Mouse (Mus musculus): ENCODE data around the gene Cubn. TPM values are rescaled to one million over a fixed set of nuclear protein-coding genes. Genes with fewer than 3 reads are reported as not detected.

Cubn gene
- polyA plus RNA-seq (2017; shearing (Covaris generic)): not detected

DNA sequence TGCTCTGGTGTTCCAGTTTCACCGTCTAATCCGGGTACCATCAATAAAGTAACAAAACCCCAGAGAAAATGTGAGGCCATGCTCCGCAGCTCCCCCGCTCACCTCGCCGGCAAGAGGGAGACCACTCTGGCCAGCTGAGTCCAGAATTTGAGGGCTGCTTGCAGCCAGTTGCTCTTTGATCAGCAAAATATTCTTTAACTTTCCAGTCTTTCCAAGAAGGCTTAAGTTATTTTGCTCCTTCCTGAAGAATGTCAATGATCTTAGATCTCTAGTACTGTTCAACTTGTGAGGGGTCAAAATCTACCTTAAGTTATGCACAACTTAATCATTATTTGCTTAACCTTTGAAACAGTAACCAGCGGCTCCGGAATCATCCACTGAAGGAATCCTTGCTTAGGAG lies at the start of gene Cubn:
TSS of gene Cubn (minus strand) at position 80 of the 400 bp plus-strand sequence.

DNA sequence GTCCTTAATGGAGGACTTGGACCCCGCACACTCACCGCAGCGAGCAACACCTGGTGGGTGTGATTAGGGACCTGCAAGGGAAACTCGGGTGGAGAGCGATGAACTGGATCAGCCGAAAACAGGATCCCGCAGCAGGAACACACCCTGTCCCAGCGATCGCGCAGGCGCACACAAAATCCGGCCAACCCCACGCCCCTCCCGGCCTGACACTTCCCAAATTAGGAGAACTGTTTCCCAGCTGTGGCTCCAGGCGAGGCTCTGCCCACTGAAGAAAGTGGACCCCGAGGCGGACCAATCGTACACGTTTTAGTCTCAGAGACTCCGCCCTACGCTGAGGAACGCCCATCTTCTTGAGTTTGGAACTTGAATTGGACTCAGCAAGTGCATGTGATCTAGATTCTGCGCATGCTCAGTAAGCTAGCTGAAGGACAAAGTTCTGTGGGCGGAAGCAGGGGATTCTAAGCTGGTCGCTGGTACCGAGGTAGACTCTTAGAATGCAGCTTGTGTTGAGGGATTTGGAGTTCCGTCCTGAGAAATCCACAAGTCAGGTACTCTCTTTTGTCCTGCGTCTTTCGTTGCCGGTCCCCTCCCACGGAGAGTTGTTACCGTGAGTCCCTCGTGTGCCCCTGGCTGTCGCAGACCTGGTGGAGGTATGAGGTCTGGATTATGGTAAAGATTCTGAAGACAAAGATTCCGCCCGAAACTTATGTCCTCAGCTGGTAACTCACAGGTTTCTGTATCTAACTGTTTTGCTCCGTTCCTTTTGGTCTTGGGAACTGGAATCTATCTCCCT lies 220.3 kb downstream of the Cubn start, which contains the start of gene Rsu1:
TSS of gene Rsu1 (minus strand) at position 251 of the 793 bp plus-strand sequence.

Other genes starting within 250 kb of the Cubn start
- 90.8 TPM for gene Rsu1, start 220.4 kb downstream of the Cubn start, polyA plus RNA-seq (2017; shearing (Covaris generic))
- 8.0 TPM for gene Trdmt1, start 52.9 kb upstream of the Cubn start, polyA plus RNA-seq (2017; shearing (Covaris generic))
- 76.1 TPM for gene Vim, start 82.1 kb upstream of the Cubn start, polyA plus RNA-seq (2017; shearing (Covaris generic))

Data from naive thymus-derived CD4-positive, alpha-beta T cell, adult 5 months (primary cell).